Mouse (Mus musculus): ENCODE data around the gene Olfm2. TPM values are rescaled to one million over a fixed set of nuclear protein-coding genes. Genes with fewer than 3 reads are reported as not detected.
"Not testable (repeated sequence)": the region's sequence is repeated elsewhere in the genome, so short reads cannot be mapped to it uniquely, and the experiment has no call there.

Gene Olfm2
- polyA plus RNA-seq, 1 experiment: 2.3 TPM

- no peak overlapping the region for H3K27ac ChIP-seq (ENCODE audit: insufficient read depth, low read depth, low read length)
- whole genome bisulfite sequencing: 86% methylated on average over 5 of the region's 5 CpGs
Measured at GRCm38 (mm10) chr9:20696107-20696712, 49.9 kb downstream of the Olfm2 start.

GRCm38 (mm10) chr9:20694721-20695235 is 51.4 kb downstream of the Olfm2 start:
- no peak for TF ChIP-seq CTCF (conservative IDR thresholded peaks at IDR 0.05; ENCODE audit: insufficient read depth, insufficient read length, low read depth, low read length)
- no peak for TF ChIP-seq POLR2A (IDR thresholded peaks at IDR 0.05; ENCODE audit: low read depth, low read length)
- H3K27ac ChIP-seq (ENCODE audit: insufficient read depth, low read depth, low read length): no peak overlapping the region
- H3K27me3 ChIP-seq (replicated peaks; ENCODE audit: control insufficient read depth, insufficient read depth, low read length): no peaks in the 10 kb centered on the region
- 6% methylated on average over 25 of the region's 25 CpGs for WGBS
- H3K4me3 ChIP-seq (ENCODE audit: insufficient read depth, low read depth, low read length): 0 out of 2 replicates have a peak overlapping the region, but pooled peaks have one; percentile 11
- DNase-seq: no peak
- no peaks in the 10 kb centered on the region for H3K36me3 ChIP-seq (ENCODE audit: control insufficient read depth, insufficient read depth, low read length)
- H3K4me1 ChIP-seq (ENCODE audit: control insufficient read depth, insufficient read depth, low read length): no peaks in the 10 kb centered on the region

More at GRCm38 (mm10) chr9:20696107-20696712, 49.9 kb downstream of the Olfm2 start:
- TF ChIP-seq CTCF (conservative IDR thresholded peaks at IDR 0.05; ENCODE audit: insufficient read depth, insufficient read length, low read depth, low read length): no peak
- TF ChIP-seq POLR2A (IDR thresholded peaks at IDR 0.05; ENCODE audit: low read depth, low read length): no peak
- DNase-seq: no peak
- H3K4me3 ChIP-seq (ENCODE audit: insufficient read depth, low read depth, low read length): no peak overlapping the region
- no peaks in the 10 kb centered on the region for H3K27me3 ChIP-seq (replicated peaks; ENCODE audit: control insufficient read depth, insufficient read depth, low read length)
- no peaks in the 10 kb centered on the region for H3K36me3 ChIP-seq (ENCODE audit: control insufficient read depth, insufficient read depth, low read length)
- no peaks in the 10 kb centered on the region for H3K4me1 ChIP-seq (ENCODE audit: control insufficient read depth, insufficient read depth, low read length)

- H3K36me3 ChIP-seq (ENCODE audit: control insufficient read depth, insufficient read depth, low read length): no peaks in the 10 kb centered on the region
- no peak overlapping the region for H3K4me3 ChIP-seq (ENCODE audit: insufficient read depth, low read depth, low read length)
- H3K27me3 ChIP-seq (replicated peaks; ENCODE audit: control insufficient read depth, insufficient read depth, low read length): no peaks in the 10 kb centered on the region
- 91% methylated on average over 3 of the region's 3 CpGs for WGBS
- H3K4me1 ChIP-seq (ENCODE audit: control insufficient read depth, insufficient read depth, low read length): no peaks in the 10 kb centered on the region
- no peak overlapping the region for H3K27ac ChIP-seq (ENCODE audit: insufficient read depth, low read depth, low read length)
- TF ChIP-seq CTCF (conservative IDR thresholded peaks at IDR 0.05; ENCODE audit: insufficient read depth, insufficient read length, low read depth, low read length): no peak
- TF ChIP-seq POLR2A (IDR thresholded peaks at IDR 0.05; ENCODE audit: low read depth, low read length): no peak
- DNase-seq: no peak
Measured at GRCm38 (mm10) chr9:20692863-20693262, 53.3 kb downstream of the Olfm2 start.

- H3K27ac ChIP-seq (ENCODE audit: insufficient read depth, low read depth, low read length); H3K4me1 ChIP-seq (ENCODE audit: control insufficient read depth, insufficient read depth, low read length); H3K27me3 ChIP-seq (replicated peaks; ENCODE audit: control insufficient read depth, insufficient read depth, low read length); H3K36me3 ChIP-seq (ENCODE audit: control insufficient read depth, insufficient read depth, low read length); H3K4me3 ChIP-seq (ENCODE audit: insufficient read depth, low read depth, low read length); DNase-seq: not testable (repeated sequence)
- 94% methylated on average over 2 of the region's 2 CpGs for whole genome bisulfite sequencing
Measured at GRCm38 (mm10) chr9:20690449-20690848, 55.7 kb downstream of the Olfm2 start.

- TF ChIP-seq CTCF (conservative IDR thresholded peaks at IDR 0.05; ENCODE audit: insufficient read depth, insufficient read length, low read depth, low read length): no peak
- no peak for TF ChIP-seq POLR2A (IDR thresholded peaks at IDR 0.05; ENCODE audit: low read depth, low read length)
- WGBS: 11% methylated on average over 4 of the region's 4 CpGs
- H3K4me1 ChIP-seq (ENCODE audit: control insufficient read depth, insufficient read depth, low read length): no peaks in the 10 kb centered on the region
- H3K27me3 ChIP-seq (replicated peaks; ENCODE audit: control insufficient read depth, insufficient read depth, low read length): no peaks in the 10 kb centered on the region
- no peak for DNase-seq
- no peak overlapping the region for H3K4me3 ChIP-seq (ENCODE audit: insufficient read depth, low read depth, low read length)
- H3K36me3 ChIP-seq (ENCODE audit: control insufficient read depth, insufficient read depth, low read length): no peaks in the 10 kb centered on the region
- no peak overlapping the region for H3K27ac ChIP-seq (ENCODE audit: insufficient read depth, low read depth, low read length)
Measured at GRCm38 (mm10) chr9:20689913-20690312, 56.2 kb downstream of the Olfm2 start.

- DNase-seq: no peak
- Histone ChIP-seq H3K36me3 (ENCODE audit: control insufficient read depth, insufficient read depth, low read length) (no peaks in the 10 kb centered on the region), H3K27me3 (replicated peaks; ENCODE audit: control insufficient read depth, insufficient read depth, low read length) (no peaks in the 10 kb centered on the region), H3K4me1 (ENCODE audit: control insufficient read depth, insufficient read depth, low read length) (no peaks in the 10 kb centered on the region), H3K4me3 (ENCODE audit: insufficient read depth, low read depth, low read length) (no peak overlapping the region), H3K27ac (ENCODE audit: insufficient read depth, low read depth, low read length) (no peak overlapping the region)
- no peak for TF ChIP-seq POLR2A (IDR thresholded peaks at IDR 0.05; ENCODE audit: low read depth, low read length)
- TF ChIP-seq CTCF (conservative IDR thresholded peaks at IDR 0.05; ENCODE audit: insufficient read depth, insufficient read length, low read depth, low read length): no peak
- 60% methylated on average over 1 of the region's 1 CpGs for WGBS
Measured at GRCm38 (mm10) chr9:20689403-20689802, 56.7 kb downstream of the Olfm2 start.

GRCm38 (mm10) chr9:20685081-20685861 is 60.9 kb downstream of the Olfm2 start:
- 51% methylated on average over 17 of the region's 17 CpGs for WGBS
- H3K4me1 ChIP-seq (ENCODE audit: control insufficient read depth, insufficient read depth, low read length): no peaks in the 10 kb centered on the region
- no peaks in the 10 kb centered on the region for H3K27me3 ChIP-seq (replicated peaks; ENCODE audit: control insufficient read depth, insufficient read depth, low read length)
- no peaks in the 10 kb centered on the region for H3K36me3 ChIP-seq (ENCODE audit: control insufficient read depth, insufficient read depth, low read length)
- no peak overlapping the region for H3K27ac ChIP-seq (ENCODE audit: insufficient read depth, low read depth, low read length)
- no peak overlapping the region for H3K4me3 ChIP-seq (ENCODE audit: insufficient read depth, low read depth, low read length)
- TF ChIP-seq POLR2A (IDR thresholded peaks at IDR 0.05; ENCODE audit: low read depth, low read length) (no peak), CTCF (conservative IDR thresholded peaks at IDR 0.05; ENCODE audit: insufficient read depth, insufficient read length, low read depth, low read length) (no peak)
- DNase-seq: no peak
